Mouse (Mus musculus): ENCODE measurements at regions not wholly inside any gene's neighbourhood (a gene's known extent, or its start where the extent isn't known, plus 50 kb on each side); places are given as distances from the start of the nearest gene placed in this dataset.
"Not testable (repeated sequence)": the region's sequence is repeated elsewhere in the genome, so short reads cannot be mapped to it uniquely, and the experiment has no call there.

- Histone ChIP-seq H3K27me3 (ENCODE audit: control insufficient read depth, insufficient read depth, low read length) (no peaks in the 10 kb centered on the region), H3K27ac (replicated peaks; ENCODE audit: insufficient read depth, low read depth, low read length) (no peak overlapping the region), H3K4me3 (ENCODE audit: insufficient read depth, low read depth, low read length) (no peak overlapping the region), H3K4me1 (ENCODE audit: control insufficient read depth, insufficient read depth, low read length) (no peaks in the 10 kb centered on the region), H3K79me2 (ENCODE audit: control insufficient read depth, insufficient read depth, low read length) (no peaks in the 10 kb centered on the region), H3K36me3 (ENCODE audit: control insufficient read depth, insufficient read depth, low read length) (no peaks in the 10 kb centered on the region), H3K9ac (ENCODE audit: low read depth, low read length) (no peak overlapping the region)
- TF ChIP-seq CTCF (IDR thresholded peaks at IDR 0.05; ENCODE audit: low read depth, low read length): no peak
- no peak for TF ChIP-seq POLR2A (IDR thresholded peaks at IDR 0.05; ENCODE audit: extremely low read depth, insufficient read depth, low read length)
- no peak for DNase-seq (ENCODE audit: extremely low read depth, low read depth, low spot score)
- WGBS: 74% methylated on average over 5 of the region's 5 CpGs
Measured at GRCm38 (mm10) chr3:40408921-40409488, 122.1 kb upstream of the Intu start.

GRCm38 (mm10) chr3:40410749-40411310, 120.3 kb upstream of the Intu start:
- H3K4me3 ChIP-seq (ENCODE audit: insufficient read depth, low read depth, low read length): no peak overlapping the region
- no peaks in the 10 kb centered on the region for H3K27me3 ChIP-seq (ENCODE audit: control insufficient read depth, insufficient read depth, low read length)
- no peaks in the 10 kb centered on the region for H3K79me2 ChIP-seq (ENCODE audit: control insufficient read depth, insufficient read depth, low read length)
- no peak for DNase-seq (ENCODE audit: extremely low read depth, low read depth, low spot score)
- whole genome bisulfite sequencing: 66% methylated on average over 4 of the region's 4 CpGs
- H3K4me1 ChIP-seq (ENCODE audit: control insufficient read depth, insufficient read depth, low read length): no peaks in the 10 kb centered on the region
- no peak overlapping the region for H3K9ac ChIP-seq (ENCODE audit: low read depth, low read length)
- TF ChIP-seq POLR2A (IDR thresholded peaks at IDR 0.05; ENCODE audit: extremely low read depth, insufficient read depth, low read length): no peak
- TF ChIP-seq CTCF (IDR thresholded peaks at IDR 0.05; ENCODE audit: low read depth, low read length): no peak
- no peak overlapping the region for H3K27ac ChIP-seq (replicated peaks; ENCODE audit: insufficient read depth, low read depth, low read length)
- no peaks in the 10 kb centered on the region for H3K36me3 ChIP-seq (ENCODE audit: control insufficient read depth, insufficient read depth, low read length)

DNA sequence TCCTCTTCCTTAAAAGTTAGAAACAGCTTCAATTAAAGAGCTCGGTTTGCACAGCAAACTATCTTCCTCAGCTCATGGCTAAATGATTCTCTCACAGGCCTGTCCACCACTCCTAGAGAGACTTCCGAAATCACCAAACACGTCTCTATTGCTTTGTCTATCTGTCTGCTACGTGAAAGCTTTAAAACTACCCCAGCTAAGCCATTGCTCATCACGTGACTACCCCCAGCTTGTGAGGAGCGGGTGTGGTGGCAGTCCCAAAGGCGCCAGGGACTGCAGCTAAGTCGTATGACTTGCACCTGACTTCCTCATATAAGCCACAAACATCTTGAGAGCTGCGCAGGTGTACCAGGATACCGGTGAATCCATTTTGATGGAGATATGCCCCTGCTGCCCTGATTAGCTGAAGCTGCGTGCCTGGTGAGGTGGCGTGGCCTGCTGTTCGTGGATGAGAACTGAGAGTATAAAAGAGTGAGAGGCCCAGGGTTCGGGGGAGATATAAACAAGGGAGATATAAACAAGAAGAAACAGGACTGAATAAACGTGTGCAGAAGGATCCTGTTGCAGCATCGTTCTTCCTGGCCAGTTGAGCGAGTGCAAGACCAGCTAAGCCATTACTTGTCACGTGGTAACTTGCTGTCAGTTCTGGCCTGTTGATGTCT, 105.8 kb upstream of the Intu start:
- 72% methylated on average over 17 of the region's 18 CpGs for WGBS

GRCm38 (mm10) chr3:40426070-40426469, 105.0 kb upstream of the Intu start:
- WGBS: 87% methylated on average over 4 of the region's 4 CpGs
- no peaks in the 10 kb centered on the region for H3K79me2 ChIP-seq (ENCODE audit: control insufficient read depth, insufficient read depth, low read length)
- H3K4me3 ChIP-seq (ENCODE audit: insufficient read depth, low read depth, low read length): no peak overlapping the region
- no peak for DNase-seq (ENCODE audit: extremely low read depth, low read depth, low spot score)
- H3K27ac ChIP-seq (replicated peaks; ENCODE audit: insufficient read depth, low read depth, low read length): no peak overlapping the region
- TF ChIP-seq CTCF (IDR thresholded peaks at IDR 0.05; ENCODE audit: low read depth, low read length) (no peak), POLR2A (IDR thresholded peaks at IDR 0.05; ENCODE audit: extremely low read depth, insufficient read depth, low read length) (no peak)
- H3K4me1 ChIP-seq (ENCODE audit: control insufficient read depth, insufficient read depth, low read length): no peaks in the 10 kb centered on the region
- H3K9ac ChIP-seq (ENCODE audit: low read depth, low read length): no peak overlapping the region
- H3K36me3 ChIP-seq (ENCODE audit: control insufficient read depth, insufficient read depth, low read length): no peaks in the 10 kb centered on the region
- H3K27me3 ChIP-seq (ENCODE audit: control insufficient read depth, insufficient read depth, low read length): no peaks in the 10 kb centered on the region

More for the DNA sequence above, 105.8 kb upstream of the Intu start:
- H3K79me2 ChIP-seq (ENCODE audit: control insufficient read depth, insufficient read depth, low read length); H3K27me3 ChIP-seq (ENCODE audit: control insufficient read depth, insufficient read depth, low read length); H3K9ac ChIP-seq (ENCODE audit: low read depth, low read length); H3K36me3 ChIP-seq (ENCODE audit: control insufficient read depth, insufficient read depth, low read length); H3K4me3 ChIP-seq (ENCODE audit: insufficient read depth, low read depth, low read length); DNase-seq (ENCODE audit: extremely low read depth, low read depth, low spot score); H3K27ac ChIP-seq (replicated peaks; ENCODE audit: insufficient read depth, low read depth, low read length); H3K4me1 ChIP-seq (ENCODE audit: control insufficient read depth, insufficient read depth, low read length): not testable (repeated sequence)

DNA sequence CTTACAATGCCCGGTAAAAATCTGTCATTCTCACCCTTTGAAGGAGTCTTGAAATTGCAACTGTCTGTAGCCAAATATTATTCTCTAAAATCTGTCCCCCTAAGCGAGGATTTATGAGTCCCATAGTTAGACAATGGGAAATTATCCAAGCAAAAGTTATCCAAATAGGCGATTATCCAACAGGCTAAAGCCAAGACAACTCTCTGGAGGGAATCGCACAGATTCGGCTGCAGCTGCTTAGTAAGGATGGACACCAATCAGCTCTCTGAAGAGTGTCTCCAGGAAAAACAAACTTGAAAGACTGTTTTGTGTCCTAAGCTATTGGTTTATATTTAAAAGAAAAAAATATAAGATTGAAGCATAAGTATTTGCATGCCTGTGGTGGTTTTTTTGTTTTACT, 103.1 kb upstream of the Intu start:
- H3K27ac ChIP-seq (replicated peaks; ENCODE audit: insufficient read depth, low read depth, low read length): no peak overlapping the region
- H3K4me3 ChIP-seq (ENCODE audit: insufficient read depth, low read depth, low read length): no peak overlapping the region
- no peak for DNase-seq (ENCODE audit: extremely low read depth, low read depth, low spot score)
- 71% methylated on average over 5 of the region's 5 CpGs for WGBS
- no peak for TF ChIP-seq POLR2A (IDR thresholded peaks at IDR 0.05; ENCODE audit: extremely low read depth, insufficient read depth, low read length)
- no peak for TF ChIP-seq CTCF (IDR thresholded peaks at IDR 0.05; ENCODE audit: low read depth, low read length)
- H3K27me3 ChIP-seq (ENCODE audit: control insufficient read depth, insufficient read depth, low read length): no peaks in the 10 kb centered on the region
- H3K9ac ChIP-seq (ENCODE audit: low read depth, low read length): no peak overlapping the region
- no peaks in the 10 kb centered on the region for H3K79me2 ChIP-seq (ENCODE audit: control insufficient read depth, insufficient read depth, low read length)
- no peaks in the 10 kb centered on the region for H3K36me3 ChIP-seq (ENCODE audit: control insufficient read depth, insufficient read depth, low read length)
- H3K4me1 ChIP-seq (ENCODE audit: control insufficient read depth, insufficient read depth, low read length): no peaks in the 10 kb centered on the region

- no peak overlapping the region for H3K27ac ChIP-seq (replicated peaks; ENCODE audit: insufficient read depth, low read depth, low read length)
- no peak for DNase-seq (ENCODE audit: extremely low read depth, low read depth, low spot score)
- TF ChIP-seq POLR2A (IDR thresholded peaks at IDR 0.05; ENCODE audit: extremely low read depth, insufficient read depth, low read length) (no peak), CTCF (IDR thresholded peaks at IDR 0.05; ENCODE audit: low read depth, low read length) (no peak)
- H3K4me3 ChIP-seq (ENCODE audit: insufficient read depth, low read depth, low read length): no peak overlapping the region
- no peaks in the 10 kb centered on the region for H3K79me2 ChIP-seq (ENCODE audit: control insufficient read depth, insufficient read depth, low read length)
- H3K4me1 ChIP-seq (ENCODE audit: control insufficient read depth, insufficient read depth, low read length): no peaks in the 10 kb centered on the region
- H3K36me3 ChIP-seq (ENCODE audit: control insufficient read depth, insufficient read depth, low read length): no peaks in the 10 kb centered on the region
- 90% methylated on average over 4 of the region's 4 CpGs for WGBS
- H3K27me3 ChIP-seq (ENCODE audit: control insufficient read depth, insufficient read depth, low read length): no peaks in the 10 kb centered on the region
- no peak overlapping the region for H3K9ac ChIP-seq (ENCODE audit: low read depth, low read length)
Measured at GRCm38 (mm10) chr3:40438251-40438650, 92.8 kb upstream of the Intu start.

All from liver, adult 2 months (tissue).